Mouse (Mus musculus) neutrophil, adult 65 days (primary cell): ENCODE results near the gene Blcap. TPM values are rescaled to one million over a fixed set of nuclear protein-coding genes. Genes with fewer than 3 reads are reported as not detected.

ENCODE experiments used
- total RNA-seq: library from RNA; stranded (reverse); gene quantifications from 2 replicates; pipeline ENCODE4 v1.2.4, GENCODE M21; 2023

Gene Blcap
- 90.2 and 127 TPM in 2 replicates for total RNA-seq

GRCm38 (mm10) chr2:157571224-157571832, at the start of gene Blcap:
TSS of gene Blcap (minus strand) at chr2:157571274.

GRCm38 (mm10) chr2:157559858-157560257, 11.2 kb downstream of the Blcap start, which contains the start of gene Nnat:
TSS of gene Nnat (plus strand) at chr2:157560078.

Other genes with a start within 250 kb of the Blcap start
- not detected in 2 replicates for gene Ghrh, start 223.8 kb downstream of the Blcap start, total RNA-seq
- gene Manbal, start 203.7 kb downstream of the Blcap start, total RNA-seq = 11.3 and 15.4 TPM in 2 replicates
- 0.52 and 0.82 TPM in 2 replicates for gene Src, start 152.8 kb downstream of the Blcap start, total RNA-seq
- gene Nnat, start 11.2 kb downstream of the Blcap start, total RNA-seq = 0.54 TPM in 1 of 2 replicates, not detected in the other
- 16.9 and 21.6 TPM in 2 replicates for gene Ctnnbl1, start 166.1 kb upstream of the Blcap start, total RNA-seq